Mouse (Mus musculus): ENCODE results near the gene Myh1. TPM values are rescaled to one million over a fixed set of nuclear protein-coding genes. Genes with fewer than 3 reads are reported as not detected.

Myh1 gene
- polyA plus RNA-seq, 1 experiment: 0.04 TPM

DNA sequence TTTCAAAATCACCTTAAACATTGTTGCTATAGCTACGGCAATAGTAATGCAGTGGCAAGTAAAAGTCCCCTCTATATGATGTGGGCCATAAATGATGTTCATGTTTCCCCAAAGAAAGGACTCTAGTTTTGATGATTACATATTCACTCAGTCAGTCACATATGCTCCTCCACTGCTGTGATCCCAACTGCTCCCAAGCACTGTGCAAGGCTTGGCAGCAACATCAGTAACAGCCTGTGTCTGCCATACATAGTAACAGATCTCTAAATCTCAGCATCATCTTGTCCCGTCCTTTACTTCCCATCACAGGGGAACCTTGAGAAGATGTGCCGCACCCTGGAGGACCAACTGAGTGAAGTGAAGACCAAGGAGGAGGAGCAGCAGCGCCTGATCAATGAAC, 53.8 kb downstream of the Myh1 start:
- WGBS: 91% methylated on average over 4 of the region's 4 CpGs
- H3K4me1 ChIP-seq (ENCODE audit: control insufficient read depth, insufficient read depth, insufficient read length): no peaks in the 10 kb centered on the region
- H3K27me3 ChIP-seq (ENCODE audit: control insufficient read depth, insufficient read depth, low read length): no peaks in the 10 kb centered on the region
- H3K27ac ChIP-seq (ENCODE audit: insufficient read depth, low read length): no peak overlapping the region
- H3K36me3 ChIP-seq (ENCODE audit: control insufficient read depth, insufficient read depth, low read length): no peaks in the 10 kb centered on the region
- TF ChIP-seq CTCF (IDR thresholded peaks at IDR 0.05; ENCODE audit: extremely low read depth, insufficient read depth, insufficient read length, insufficient replicate concordance) (no peak), POLR2A (IDR thresholded peaks at IDR 0.05; ENCODE audit: low read depth, low read length) (no peak)
- H3K4me3 ChIP-seq (ENCODE audit: extremely low read depth, insufficient read depth, insufficient read length): no peak overlapping the region
- DNase-seq (ENCODE audit: low read depth in 1 of 2, low spot score in 2 of 2): no peak

DNA sequence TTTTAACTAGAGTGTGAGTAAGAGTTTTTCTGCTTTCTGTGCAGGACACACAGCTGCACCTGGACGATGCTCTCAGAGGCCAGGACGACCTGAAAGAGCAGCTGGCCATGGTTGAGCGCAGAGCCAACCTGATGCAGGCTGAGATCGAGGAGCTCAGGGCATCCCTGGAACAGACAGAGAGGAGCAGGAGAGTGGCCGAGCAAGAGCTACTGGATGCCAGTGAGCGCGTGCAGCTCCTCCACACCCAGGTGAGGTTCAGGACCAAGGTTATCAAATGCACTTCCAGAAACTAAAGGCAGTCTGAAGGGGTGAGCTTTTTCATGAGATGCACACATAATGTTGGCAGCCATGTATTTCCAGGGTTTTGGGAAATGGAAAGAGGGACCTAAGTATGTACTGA, 57.2 kb downstream of the Myh1 start:
- no peak for DNase-seq (ENCODE audit: low read depth in 1 of 2, low spot score in 2 of 2)
- no peak overlapping the region for H3K27ac ChIP-seq (ENCODE audit: insufficient read depth, low read length)
- H3K27me3 ChIP-seq (ENCODE audit: control insufficient read depth, insufficient read depth, low read length): no peaks in the 10 kb centered on the region
- no peak overlapping the region for H3K4me3 ChIP-seq (ENCODE audit: extremely low read depth, insufficient read depth, insufficient read length)
- TF ChIP-seq CTCF (IDR thresholded peaks at IDR 0.05; ENCODE audit: extremely low read depth, insufficient read depth, insufficient read length, insufficient replicate concordance) (no peak), POLR2A (IDR thresholded peaks at IDR 0.05; ENCODE audit: low read depth, low read length) (no peak)
- WGBS: 82% methylated on average over 7 of the region's 7 CpGs
- no peaks in the 10 kb centered on the region for H3K36me3 ChIP-seq (ENCODE audit: control insufficient read depth, insufficient read depth, low read length)
- no peaks in the 10 kb centered on the region for H3K4me1 ChIP-seq (ENCODE audit: control insufficient read depth, insufficient read depth, insufficient read length)

DNA sequence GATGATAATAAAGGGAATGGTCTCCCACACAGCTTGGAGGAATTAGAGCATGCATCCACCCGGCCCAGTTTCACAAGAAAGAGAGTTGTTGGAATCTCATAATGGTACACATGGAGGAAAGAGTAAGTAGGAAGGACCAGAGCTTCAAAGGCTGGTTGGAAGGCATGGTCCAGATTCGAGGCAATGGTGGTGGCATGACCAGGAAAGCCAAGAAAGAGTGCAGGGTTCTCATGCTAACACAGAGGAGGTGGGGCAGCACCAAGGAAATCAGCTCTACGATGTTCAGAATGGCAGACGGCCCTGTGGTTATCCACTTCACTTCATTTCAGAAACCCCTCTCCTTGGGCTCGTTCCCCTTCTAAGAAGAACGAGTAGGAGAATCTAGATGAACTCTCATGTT, 61.1 kb downstream of the Myh1 start:
- no peak for DNase-seq (ENCODE audit: low read depth in 1 of 2, low spot score in 2 of 2)
- Histone ChIP-seq H3K27me3 (ENCODE audit: control insufficient read depth, insufficient read depth, low read length) (no peaks in the 10 kb centered on the region), H3K27ac (ENCODE audit: insufficient read depth, low read length) (no peak overlapping the region), H3K4me3 (ENCODE audit: extremely low read depth, insufficient read depth, insufficient read length) (no peak overlapping the region), H3K4me1 (ENCODE audit: control insufficient read depth, insufficient read depth, insufficient read length) (no peaks in the 10 kb centered on the region), H3K36me3 (ENCODE audit: control insufficient read depth, insufficient read depth, low read length) (no peaks in the 10 kb centered on the region)
- WGBS: 76% methylated on average over 6 of the region's 6 CpGs
- no peak for TF ChIP-seq POLR2A (IDR thresholded peaks at IDR 0.05; ENCODE audit: low read depth, low read length)
- TF ChIP-seq CTCF (IDR thresholded peaks at IDR 0.05; ENCODE audit: extremely low read depth, insufficient read depth, insufficient read length, insufficient replicate concordance): no peak

Other genes with a start within 250 kb of the Myh1 start
- gene Tmem238l, start 243.4 kb upstream of the Myh1 start, polyA plus RNA-seq (2012; rRNA removed): not detected in 2 replicates
- 0.65 and 0.79 TPM in 2 replicates for gene Tmem220, start 174.9 kb upstream of the Myh1 start, polyA plus RNA-seq (2012; rRNA removed)
- gene Adprm, start 147.5 kb upstream of the Myh1 start, polyA plus RNA-seq (2012; rRNA removed): 6.0 and 7.4 TPM in 2 replicates
- gene Sco1, start 147.4 kb upstream of the Myh1 start, polyA plus RNA-seq (2012; rRNA removed): 1.9 and 2.0 TPM in 2 replicates
- not detected in 2 replicates for gene Myh3, start 121.8 kb upstream of the Myh1 start, polyA plus RNA-seq (2012; rRNA removed)
- 0.01 TPM in 1 of 2 replicates, not detected in the other for gene Myh2, start 29.0 kb upstream of the Myh1 start, polyA plus RNA-seq (2012; rRNA removed)
- not detected in 2 replicates for gene Myh4, start 38.0 kb downstream of the Myh1 start, polyA plus RNA-seq (2012; rRNA removed)
- 0.06 TPM in 2 replicates for gene Myh8, start 77.1 kb downstream of the Myh1 start, polyA plus RNA-seq (2012; rRNA removed)
- not detected in 2 replicates for gene Myh13, start 121.6 kb downstream of the Myh1 start, polyA plus RNA-seq (2012; rRNA removed)

Measured in spleen, adult 2 months (tissue).